Mouse (Mus musculus) heart, adult 11 months (tissue): Measurements from ENCODE around the gene Wdfy1.

Experiments used
- DNase-seq: peaks from one replicate; pipeline ENCODE4 v3.0.0; 2022

The Wdfy1 gene

GRCm38 (mm10) chr1:79775927-79776458 lies at the start of gene Wdfy1, which contains the start of gene Mrpl44:
Wdfy1 (minus strand) TSS chr1:79776143.
Mrpl44 (plus strand) TSS chr1:79776018.
- DNase-seq = peak; percentile 99

DNA sequence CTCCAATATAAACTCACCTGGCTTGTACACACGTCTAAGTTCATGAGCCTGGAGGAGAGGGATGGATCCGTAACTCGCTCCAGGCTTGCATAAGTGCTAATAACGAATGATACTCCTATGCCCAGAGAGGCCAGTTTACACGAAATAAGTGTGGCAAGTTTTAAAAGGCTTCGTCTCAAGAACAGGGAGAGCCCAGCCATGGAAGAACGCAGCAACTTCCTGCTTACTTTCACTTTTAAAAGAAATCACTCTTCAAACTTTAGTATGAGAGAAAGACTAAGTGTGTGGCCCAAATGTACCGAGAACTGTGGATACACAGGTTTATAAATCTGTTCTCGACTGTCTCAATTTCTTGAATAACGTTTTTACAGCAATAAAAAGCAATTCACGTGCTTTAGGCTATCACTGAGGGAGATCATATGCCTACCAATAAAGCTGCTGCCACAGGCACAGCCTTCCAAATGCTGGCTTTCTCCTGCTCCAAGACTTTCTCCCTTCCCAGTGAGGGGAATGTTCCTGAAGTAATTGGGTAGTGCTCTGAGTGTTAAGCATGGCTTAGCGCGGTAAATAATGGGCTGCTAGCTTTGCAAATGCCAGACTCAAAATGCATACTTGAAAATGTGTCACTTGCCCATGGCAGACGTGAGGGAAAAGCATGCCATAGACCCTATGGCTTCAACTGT lies 48.1 kb upstream of the Wdfy1 start:
- no peak for DNase-seq

DNA sequence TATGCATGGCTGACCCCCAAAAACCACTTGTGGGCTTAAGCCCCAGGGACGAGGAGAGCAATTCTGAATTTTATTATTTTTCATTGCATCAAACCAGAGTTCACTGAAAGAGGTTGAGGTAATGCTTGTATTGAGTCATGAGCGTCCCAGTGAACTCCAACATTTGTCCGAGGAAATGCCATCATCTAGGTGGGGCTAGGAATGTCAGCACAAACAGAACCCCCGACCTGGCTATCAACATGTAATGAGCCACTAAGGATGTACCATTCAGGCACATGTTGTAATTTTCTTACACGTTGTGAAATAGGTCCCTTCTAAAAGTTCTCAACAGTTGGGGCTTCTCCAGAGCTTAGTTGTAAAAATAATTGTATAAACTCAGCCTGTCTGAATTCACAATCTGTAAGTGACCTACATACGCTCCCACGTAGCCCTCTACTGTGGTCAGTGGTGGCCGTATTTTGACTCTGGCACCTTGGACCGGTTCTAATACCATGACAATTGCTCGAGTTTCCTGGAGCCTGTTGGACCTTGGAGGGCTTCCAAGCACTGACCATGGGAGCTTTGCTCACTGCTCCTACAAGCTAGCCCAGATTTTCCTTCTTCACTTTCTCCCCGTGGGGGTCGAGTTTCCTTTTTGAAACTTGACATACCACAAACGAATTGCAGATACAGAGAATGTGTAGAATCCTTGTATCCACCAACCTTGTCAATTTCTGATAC lies 47.0 kb upstream of the Wdfy1 start:
- DNase-seq = peak; percentile 97

GRCm38 (mm10) chr1:79819296-79819879 lies 43.4 kb upstream of the Wdfy1 start:
- no peak for DNase-seq

DNA sequence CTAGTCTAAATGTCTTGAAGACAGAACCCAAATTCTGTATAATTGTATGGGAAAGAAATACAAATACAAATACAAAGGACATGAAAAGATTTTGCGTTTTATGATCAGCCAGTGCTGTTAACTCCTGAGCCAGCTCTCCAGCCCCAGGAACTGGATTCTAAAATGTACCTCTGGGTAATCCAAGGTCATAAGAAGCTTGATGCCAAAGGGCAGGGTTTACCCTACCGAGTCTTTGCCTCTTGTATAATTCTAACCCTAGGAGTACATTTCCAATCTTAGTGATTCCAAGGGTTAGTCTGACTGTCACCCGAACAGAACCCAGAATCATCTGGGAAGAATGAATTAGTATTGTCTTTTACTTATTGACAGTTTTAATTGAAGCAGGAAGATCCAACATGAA lies 39.5 kb upstream of the Wdfy1 start:
- DNase-seq = no peak

DNA sequence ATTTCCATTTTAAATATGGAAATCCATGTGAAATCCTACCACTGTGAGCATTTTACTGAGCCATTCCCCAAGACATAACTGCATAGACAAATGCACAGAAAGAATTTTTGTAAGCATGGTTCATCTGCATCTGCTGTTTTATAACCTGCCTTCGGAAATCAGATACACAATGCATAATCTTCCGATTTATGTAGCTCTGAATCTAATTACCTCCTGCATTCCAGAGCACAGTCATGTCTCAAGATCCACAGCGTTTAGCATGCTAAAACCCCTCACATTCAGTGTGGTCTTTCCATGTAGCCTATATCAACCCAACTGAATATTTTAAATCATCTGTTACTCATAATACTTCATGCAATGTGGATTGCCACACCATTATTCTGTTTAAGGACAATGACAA lies 33.5 kb upstream of the Wdfy1 start:
- DNase-seq = peak; percentile 3

DNA sequence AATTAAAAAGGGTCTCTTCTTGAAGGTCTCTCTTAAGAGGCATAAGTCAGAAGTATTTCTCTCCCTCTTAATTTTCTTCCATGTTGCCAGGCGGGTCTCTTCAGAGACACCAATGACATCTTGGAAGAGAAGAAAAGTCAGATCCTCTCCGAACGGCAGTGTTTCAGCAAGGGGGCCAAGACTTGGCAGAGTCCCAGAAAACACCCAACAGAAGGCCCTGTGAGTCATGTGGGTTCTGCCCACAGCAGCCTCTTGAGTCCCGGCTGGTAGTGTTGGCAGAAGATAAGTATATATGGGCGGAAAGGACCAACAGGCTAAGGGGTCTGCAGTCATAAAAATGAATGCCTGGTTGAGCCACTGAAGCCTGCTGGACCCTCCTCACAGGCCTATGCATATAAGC lies 30.9 kb upstream of the Wdfy1 start:
- no peak for DNase-seq

DNA sequence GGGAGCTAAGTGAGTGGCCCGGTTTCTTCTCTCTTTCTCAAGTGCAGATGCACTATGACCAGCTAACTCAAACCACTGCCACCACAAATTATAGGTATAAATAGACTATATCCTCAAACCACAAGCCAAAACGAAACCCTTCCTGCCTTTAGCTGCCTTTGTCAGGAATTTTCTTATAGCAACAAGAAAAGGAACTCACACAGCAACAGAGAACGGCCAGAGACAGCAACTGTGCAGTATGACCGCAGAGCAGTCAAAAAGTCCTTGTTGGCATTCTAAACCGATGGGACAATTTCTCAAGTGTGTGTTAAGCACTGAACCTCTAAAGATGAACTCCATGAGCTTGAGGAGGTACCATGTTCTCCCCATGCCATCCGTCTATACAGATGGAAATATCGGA lies 27.7 kb upstream of the Wdfy1 start:
- DNase-seq = peak; percentile 4

GRCm38 (mm10) chr1:79802858-79803427 lies 27.0 kb upstream of the Wdfy1 start:
- DNase-seq = peak; percentile 8

DNA sequence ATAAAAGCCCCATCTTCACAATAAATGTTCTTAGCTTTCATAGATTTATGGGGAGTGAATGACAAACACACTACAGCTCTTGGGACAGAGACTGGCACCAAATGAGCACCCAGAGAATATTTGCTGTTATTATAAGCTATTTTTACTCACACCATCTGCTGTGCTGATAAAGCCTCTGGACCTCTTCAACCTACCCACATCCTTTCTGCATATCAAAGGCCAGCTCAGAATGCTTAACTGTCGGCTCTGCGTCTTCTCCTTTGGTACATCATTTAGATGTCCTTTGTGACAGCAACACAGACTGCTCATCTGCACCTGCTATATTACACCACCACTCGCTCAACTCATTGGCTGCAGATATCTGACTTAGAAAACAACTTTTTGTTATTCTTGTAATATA lies 21.1 kb upstream of the Wdfy1 start:
- no peak for DNase-seq

- peak; percentile 88 for DNase-seq
These were observed 10.5 kb upstream of the Wdfy1 start for GRCm38 (mm10) chr1:79786267-79786927.

- DNase-seq = peak; percentile 66
These were observed 6.5 kb upstream of the Wdfy1 start for GRCm38 (mm10) chr1:79782433-79782832.

DNA sequence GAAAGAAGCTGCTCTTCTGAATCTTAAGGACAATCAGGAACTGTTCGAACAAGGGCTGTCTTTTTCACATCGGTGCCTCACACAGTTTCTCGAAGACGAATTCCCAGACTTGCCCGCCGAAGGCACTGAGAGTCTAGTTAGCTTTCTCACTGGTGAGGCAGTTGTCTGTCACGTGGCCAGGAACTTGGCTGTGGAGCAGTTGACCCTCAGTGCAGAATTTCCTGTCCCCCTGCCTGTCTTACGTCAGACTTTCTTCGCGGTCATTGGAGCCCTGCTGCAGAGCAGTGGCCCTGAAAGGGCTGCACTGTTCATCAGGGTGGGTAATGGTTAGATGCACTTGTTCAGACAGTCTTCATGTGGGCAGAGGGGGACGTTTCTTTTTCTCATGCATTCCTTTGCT lies 2.1 kb upstream of the Wdfy1 start:
- DNase-seq = peak; percentile 86

GRCm38 (mm10) chr1:79774164-79774780 lies 1.7 kb downstream of the Wdfy1 start:
- DNase-seq = peak; percentile 27

- DNase-seq = no peak
These were observed 7.7 kb downstream of the Wdfy1 start for GRCm38 (mm10) chr1:79768231-79768630.

GRCm38 (mm10) chr1:79764483-79764882 lies 11.5 kb downstream of the Wdfy1 start:
- DNase-seq = peak; percentile 4

DNA sequence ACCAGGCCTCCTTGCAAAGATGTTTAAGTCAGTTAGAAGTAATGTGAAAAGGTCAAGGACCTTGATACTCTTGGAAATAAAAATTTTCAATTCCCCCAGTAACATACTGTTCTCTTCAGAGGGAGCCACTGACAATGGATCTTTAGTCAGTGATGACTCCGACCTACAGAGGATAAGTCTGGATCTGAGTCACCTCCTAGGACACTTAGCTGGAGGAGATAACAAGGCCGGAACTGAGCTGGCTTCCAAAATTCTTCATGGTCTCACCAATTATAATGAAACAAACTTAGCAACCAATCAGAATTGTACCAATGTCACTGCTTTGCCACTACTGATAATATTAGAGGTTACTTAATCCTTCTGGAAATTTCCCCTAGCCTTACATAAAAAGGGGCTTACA lies 11.9 kb downstream of the Wdfy1 start:
- DNase-seq = peak; percentile 77

- peak; percentile 75 for DNase-seq
These were observed 13.4 kb downstream of the Wdfy1 start for GRCm38 (mm10) chr1:79762282-79763250.

DNA sequence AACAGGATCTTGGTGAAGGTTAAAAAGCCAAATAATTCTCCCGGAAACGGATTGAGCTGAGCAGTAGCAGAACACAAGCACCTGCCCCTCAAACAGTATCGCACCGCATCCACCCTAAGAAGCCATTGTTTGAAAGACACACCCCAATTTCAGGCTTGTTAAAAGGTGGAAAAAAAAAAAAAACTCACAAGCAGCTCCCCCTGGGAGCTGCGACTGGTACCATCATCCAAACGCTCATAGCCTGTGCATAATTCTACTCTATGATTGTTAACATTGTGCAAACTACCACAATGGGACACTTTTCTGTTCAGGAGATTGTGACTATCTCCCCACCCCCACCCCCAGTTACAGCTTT lies 14.0 kb downstream of the Wdfy1 start:
- DNase-seq = no peak

- DNase-seq = peak; percentile 99
These were observed 14.6 kb downstream of the Wdfy1 start for GRCm38 (mm10) chr1:79761106-79761916.
